Mouse (Mus musculus): Measurements from ENCODE around the gene H2-DMb2. TPM values are rescaled to one million over a fixed set of nuclear protein-coding genes. Genes with fewer than 3 reads are reported as not detected.

The H2-DMb2 gene
- polyA plus RNA-seq, 1 experiment from 2014 or later: 0.39 TPM

DNA sequence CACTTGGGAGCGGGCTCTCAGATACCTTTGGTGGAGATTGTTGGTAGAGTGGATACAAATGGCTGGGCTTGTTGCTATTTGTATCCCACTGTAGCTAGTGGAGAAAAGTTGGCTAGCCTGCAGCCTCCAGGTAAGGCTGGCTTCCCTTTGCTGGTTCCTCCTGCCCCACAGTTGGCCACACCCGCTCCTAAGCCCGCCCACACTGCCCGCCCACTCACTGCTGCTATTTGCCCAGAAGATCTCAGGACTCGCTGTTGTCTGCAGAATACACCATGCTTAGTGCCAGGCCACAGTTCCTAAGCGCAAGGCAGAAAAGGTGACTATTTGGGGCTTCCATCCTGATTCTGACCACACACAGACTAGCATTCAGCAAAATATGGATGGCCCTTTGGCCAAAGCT lies 15.6 kb upstream of the H2-DMb2 start:
- no peak overlapping the region for H3K4me3 ChIP-seq (ENCODE audit: low read depth, low read length)
- no peaks in the 10 kb centered on the region for H3K9me3 ChIP-seq (ENCODE audit: control insufficient read depth, low read length)
- 34% methylated on average over 6 of the region's 6 CpGs for WGBS
- H3K9ac ChIP-seq (ENCODE audit: low read depth, low read length): no peak overlapping the region
- H3K27ac ChIP-seq (replicated peaks; ENCODE audit: low read depth, low read length): no peak overlapping the region
- no peak overlapping the region for H3K4me2 ChIP-seq (ENCODE audit: low read depth, low read length)
- H3K36me3 ChIP-seq (ENCODE audit: control insufficient read depth, insufficient read depth, low read length): 0 out of 2 replicates have a peak, but pooled peaks cover 6% of the 10 kb centered on the region
- peaks cover 38% of the 10 kb centered on the region for H3K4me1 ChIP-seq (ENCODE audit: control insufficient read depth, insufficient read depth, low read length)
- no peak for ATAC-seq (ENCODE audit: low read depth)
- DNase-seq (ENCODE audit: low spot score): peak; percentile 48
- H3K27me3 ChIP-seq (replicated peaks; ENCODE audit: control insufficient read depth, insufficient read depth, low read length): no peaks in the 10 kb centered on the region

DNA sequence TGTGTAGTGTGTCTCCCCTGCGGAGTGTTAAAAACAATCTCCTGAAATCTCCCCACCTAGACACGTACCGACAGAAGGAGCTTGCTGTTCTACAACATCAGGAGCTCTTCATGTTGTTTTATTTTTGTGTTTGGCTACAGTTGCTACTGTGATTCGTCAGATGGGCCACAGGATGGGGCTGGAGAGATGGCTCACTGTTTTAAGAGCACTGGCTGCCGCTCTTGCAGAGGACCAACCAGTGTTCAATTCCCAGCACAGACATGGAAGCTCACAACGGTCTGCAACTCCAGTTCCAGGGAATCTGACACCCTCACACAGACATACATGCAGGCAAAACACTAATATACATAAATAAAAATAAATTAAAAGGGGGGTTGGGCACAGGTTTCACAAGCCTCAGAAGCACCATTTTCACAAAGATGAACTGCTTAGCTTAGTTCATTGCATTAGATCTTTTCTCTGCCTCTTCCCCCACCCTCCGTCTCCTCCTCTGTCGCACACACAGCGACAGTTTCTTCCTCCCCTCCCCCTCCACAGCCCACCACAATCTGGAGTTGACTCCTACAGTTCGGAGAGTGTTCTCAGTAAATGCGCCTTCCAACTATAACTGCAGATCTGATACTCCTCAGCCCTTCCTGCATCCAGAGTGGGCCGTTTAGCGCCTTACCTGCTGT lies 14.7 kb upstream of the H2-DMb2 start:
- H3K36me3 ChIP-seq (ENCODE audit: control insufficient read depth, insufficient read depth, low read length): 0 out of 2 replicates have a peak, but pooled peaks cover 6% of the 10 kb centered on the region
- H3K9ac ChIP-seq (ENCODE audit: low read depth, low read length): peak overlapping the region; percentile 34; the same call in 1 of the 2 replicates
- DNase-seq (ENCODE audit: low spot score) (no peak), ATAC-seq (ENCODE audit: low read depth) (no peak)
- H3K27ac ChIP-seq (replicated peaks; ENCODE audit: low read depth, low read length): no peak overlapping the region
- 26% methylated on average over 13 of the region's 13 CpGs for WGBS
- no peaks in the 10 kb centered on the region for H3K9me3 ChIP-seq (ENCODE audit: control insufficient read depth, low read length)
- H3K27me3 ChIP-seq (replicated peaks; ENCODE audit: control insufficient read depth, insufficient read depth, low read length): no peaks in the 10 kb centered on the region
- H3K4me2 ChIP-seq (ENCODE audit: low read depth, low read length): peak overlapping the region; percentile 31
- peaks cover 38% of the 10 kb centered on the region for H3K4me1 ChIP-seq (ENCODE audit: control insufficient read depth, insufficient read depth, low read length)
- H3K4me3 ChIP-seq (ENCODE audit: low read depth, low read length): peak overlapping the region; percentile 13; the same call in 1 of the 2 replicates

DNA sequence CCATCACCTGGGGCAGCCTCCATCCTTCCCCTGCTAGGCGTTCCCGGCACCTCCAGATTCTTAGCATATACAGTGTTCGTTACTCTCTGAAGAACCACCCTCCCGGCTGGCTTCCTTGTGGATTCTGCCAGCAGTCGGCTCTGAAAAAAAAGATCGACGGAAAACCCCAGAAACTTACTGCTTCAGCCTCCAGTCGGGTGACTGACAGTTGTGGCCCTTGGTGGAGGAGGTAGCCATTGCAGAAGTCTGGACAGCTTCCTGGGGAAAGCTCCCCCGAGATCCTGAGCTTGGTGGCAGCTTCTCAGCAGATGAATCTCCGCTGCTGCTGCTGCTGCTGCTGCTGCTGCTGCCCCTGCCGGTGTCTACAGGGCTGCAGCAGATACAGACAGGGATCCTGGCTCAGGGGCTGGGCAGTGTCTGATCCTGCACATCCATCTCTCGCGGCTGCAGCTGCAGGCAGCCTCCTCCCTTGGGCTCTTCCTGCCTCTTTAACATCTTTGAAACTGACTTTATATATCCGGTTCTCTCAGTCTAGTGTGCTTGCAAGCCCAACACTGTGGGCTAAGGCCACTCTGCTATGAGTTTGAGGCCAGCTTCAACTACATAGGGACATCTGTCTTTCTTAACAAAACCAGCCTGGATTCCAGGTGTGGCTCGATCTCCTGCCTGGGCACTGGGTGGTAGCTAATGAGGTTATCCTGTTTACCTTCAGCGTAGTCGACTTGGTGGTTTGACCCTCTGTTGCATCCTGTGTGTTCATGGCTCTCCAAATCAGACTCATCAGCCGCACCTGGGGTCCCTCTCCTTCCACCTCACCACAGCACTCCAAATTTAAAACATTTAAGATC lies 13.9 kb upstream of the H2-DMb2 start:
- H3K27ac ChIP-seq (replicated peaks; ENCODE audit: low read depth, low read length): no peak overlapping the region
- no peaks in the 10 kb centered on the region for H3K9me3 ChIP-seq (ENCODE audit: control insufficient read depth, low read length)
- peak overlapping the region; percentile 34; the same call in 1 of the 2 replicates for H3K9ac ChIP-seq (ENCODE audit: low read depth, low read length)
- ATAC-seq (ENCODE audit: low read depth): 0 out of 2 replicates have a peak, but pooled peaks have one; percentile 2
- peak overlapping the region; percentile 31 for H3K4me2 ChIP-seq (ENCODE audit: low read depth, low read length)
- peak; percentile 34 for DNase-seq (ENCODE audit: low spot score)
- 22% methylated on average over 18 of the region's 18 CpGs for WGBS
- no peaks in the 10 kb centered on the region for H3K27me3 ChIP-seq (replicated peaks; ENCODE audit: control insufficient read depth, insufficient read depth, low read length)
- peak overlapping the region; percentile 13; the same call in 1 of the 2 replicates for H3K4me3 ChIP-seq (ENCODE audit: low read depth, low read length)
- 0 out of 2 replicates have a peak, but pooled peaks cover 6% of the 10 kb centered on the region for H3K36me3 ChIP-seq (ENCODE audit: control insufficient read depth, insufficient read depth, low read length)
- peaks cover 30% of the 10 kb centered on the region for H3K4me1 ChIP-seq (ENCODE audit: control insufficient read depth, insufficient read depth, low read length)

DNA sequence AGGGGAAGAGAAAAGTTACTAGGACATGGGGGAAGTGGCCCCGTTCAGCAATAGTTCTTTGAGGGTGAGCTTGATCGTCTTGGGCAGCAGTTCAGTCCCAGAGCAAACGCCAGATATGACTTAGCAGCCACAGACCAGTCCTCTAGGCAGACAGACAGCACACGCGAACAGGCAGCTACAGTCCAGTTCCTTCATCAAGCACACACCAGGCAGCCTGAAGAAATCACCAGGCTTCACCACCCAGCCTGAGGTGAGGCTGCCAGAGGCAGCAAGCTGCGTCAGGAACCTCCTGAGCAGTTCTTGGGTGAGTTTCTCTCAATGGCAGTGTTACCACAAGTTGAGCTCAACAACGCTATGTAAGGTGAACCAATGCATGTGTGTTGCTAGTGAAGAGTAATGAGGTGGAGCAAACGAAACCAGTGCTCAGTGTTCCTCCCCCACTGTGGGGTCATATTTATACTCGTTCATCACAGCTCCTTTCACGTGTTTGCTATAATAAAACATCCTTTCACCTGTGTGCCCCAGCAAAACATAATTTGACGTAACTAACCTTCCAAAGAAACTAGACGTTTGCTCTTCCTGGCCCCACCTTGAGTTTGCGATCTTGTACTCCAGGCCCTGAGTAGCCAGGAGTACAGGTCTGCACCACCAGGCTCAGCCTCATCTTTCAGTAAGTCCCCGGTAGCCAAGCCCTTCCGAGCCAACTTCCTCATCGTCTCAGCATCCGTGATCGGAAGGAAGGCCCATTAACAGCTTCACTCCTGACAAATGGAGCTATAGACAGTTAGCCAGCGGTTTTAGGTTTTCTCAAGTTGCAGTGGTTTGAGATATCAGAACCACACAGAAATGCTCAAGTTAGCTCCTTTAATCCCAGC lies 12.8 kb upstream of the H2-DMb2 start:
- 0 out of 2 replicates have a peak, but pooled peaks cover 6% of the 10 kb centered on the region for H3K36me3 ChIP-seq (ENCODE audit: control insufficient read depth, insufficient read depth, low read length)
- peaks cover 24% of the 10 kb centered on the region; the same call in 1 of the 2 replicates for H3K4me1 ChIP-seq (ENCODE audit: control insufficient read depth, insufficient read depth, low read length)
- no peaks in the 10 kb centered on the region for H3K9me3 ChIP-seq (ENCODE audit: control insufficient read depth, low read length)
- H3K27ac ChIP-seq (replicated peaks; ENCODE audit: low read depth, low read length): no peak overlapping the region
- DNase-seq (ENCODE audit: low spot score) (no peak), ATAC-seq (ENCODE audit: low read depth) (no peak)
- H3K9ac ChIP-seq (ENCODE audit: low read depth, low read length): no peak overlapping the region
- 73% methylated on average over 19 of the region's 19 CpGs for WGBS
- no peak overlapping the region for H3K4me2 ChIP-seq (ENCODE audit: low read depth, low read length)
- no peaks in the 10 kb centered on the region for H3K27me3 ChIP-seq (replicated peaks; ENCODE audit: control insufficient read depth, insufficient read depth, low read length)
- H3K4me3 ChIP-seq (ENCODE audit: low read depth, low read length): no peak overlapping the region

DNA sequence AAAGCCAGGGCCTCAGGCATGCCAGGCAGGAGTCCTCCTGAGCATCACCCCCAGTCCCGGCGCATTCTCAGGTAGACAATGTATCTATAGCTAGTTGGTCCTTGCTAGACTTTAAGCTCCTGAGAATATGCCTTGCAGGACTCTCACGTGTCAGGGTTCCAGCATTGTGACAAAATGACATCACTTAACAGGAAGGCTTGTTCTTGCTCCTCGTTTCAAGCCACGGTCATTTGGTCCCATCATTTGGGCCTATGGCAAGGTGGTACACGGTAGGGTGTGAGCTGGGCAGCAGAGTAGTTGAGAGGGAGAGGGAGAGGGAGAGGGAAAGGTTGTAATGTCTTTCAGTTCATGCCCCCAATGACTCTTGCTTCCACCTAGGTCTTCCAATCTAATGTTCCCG lies 11.2 kb upstream of the H2-DMb2 start:
- peaks cover 20% of the 10 kb centered on the region; the same call in 1 of the 2 replicates for H3K4me1 ChIP-seq (ENCODE audit: control insufficient read depth, insufficient read depth, low read length)
- DNase-seq (ENCODE audit: low spot score) (no peak), ATAC-seq (ENCODE audit: low read depth) (no peak)
- WGBS: 70% methylated on average over 7 of the region's 7 CpGs
- H3K4me3 ChIP-seq (ENCODE audit: low read depth, low read length): no peak overlapping the region
- no peak overlapping the region for H3K4me2 ChIP-seq (ENCODE audit: low read depth, low read length)
- H3K9ac ChIP-seq (ENCODE audit: low read depth, low read length): no peak overlapping the region
- no peaks in the 10 kb centered on the region for H3K9me3 ChIP-seq (ENCODE audit: control insufficient read depth, low read length)
- no peak overlapping the region for H3K27ac ChIP-seq (replicated peaks; ENCODE audit: low read depth, low read length)
- H3K36me3 ChIP-seq (ENCODE audit: control insufficient read depth, insufficient read depth, low read length): no peaks in the 10 kb centered on the region
- H3K27me3 ChIP-seq (replicated peaks; ENCODE audit: control insufficient read depth, insufficient read depth, low read length): no peaks in the 10 kb centered on the region

DNA sequence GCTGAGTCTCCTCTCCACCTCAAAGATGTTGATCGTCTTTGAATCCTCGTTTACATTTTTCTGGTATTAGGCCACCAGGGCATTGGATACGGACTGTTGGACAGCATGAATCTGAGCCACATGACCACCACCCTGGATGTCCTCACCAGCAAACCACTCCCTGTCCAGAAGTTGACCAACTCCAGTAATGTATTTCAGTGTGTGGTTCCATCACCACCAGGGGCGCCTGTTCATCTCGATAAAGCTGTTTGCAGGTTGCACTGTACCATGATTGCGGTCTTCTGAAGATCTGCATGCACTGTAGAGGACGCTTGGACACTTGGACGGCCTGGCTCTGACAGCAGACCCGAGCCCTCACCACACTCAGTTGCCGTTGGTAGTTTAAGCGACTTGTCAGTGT lies 9.8 kb upstream of the H2-DMb2 start:
- no peak for ATAC-seq (ENCODE audit: low read depth)
- Histone ChIP-seq H3K27me3 (replicated peaks; ENCODE audit: control insufficient read depth, insufficient read depth, low read length) (peaks cover 1% of the 10 kb centered on the region; the same call in 1 of the 2 replicates), H3K9ac (ENCODE audit: low read depth, low read length) (no peak overlapping the region), H3K4me1 (ENCODE audit: control insufficient read depth, insufficient read depth, low read length) (peaks cover 9% of the 10 kb centered on the region; the same call in 1 of the 2 replicates), H3K4me3 (ENCODE audit: low read depth, low read length) (no peak overlapping the region), H3K36me3 (ENCODE audit: control insufficient read depth, insufficient read depth, low read length) (no peaks in the 10 kb centered on the region), H3K4me2 (ENCODE audit: low read depth, low read length) (no peak overlapping the region), H3K27ac (replicated peaks; ENCODE audit: low read depth, low read length) (no peak overlapping the region), H3K9me3 (ENCODE audit: control insufficient read depth, low read length) (no peaks in the 10 kb centered on the region)
- DNase-seq (ENCODE audit: low spot score): no peak
- 87% methylated on average over 11 of the region's 11 CpGs for WGBS

DNA sequence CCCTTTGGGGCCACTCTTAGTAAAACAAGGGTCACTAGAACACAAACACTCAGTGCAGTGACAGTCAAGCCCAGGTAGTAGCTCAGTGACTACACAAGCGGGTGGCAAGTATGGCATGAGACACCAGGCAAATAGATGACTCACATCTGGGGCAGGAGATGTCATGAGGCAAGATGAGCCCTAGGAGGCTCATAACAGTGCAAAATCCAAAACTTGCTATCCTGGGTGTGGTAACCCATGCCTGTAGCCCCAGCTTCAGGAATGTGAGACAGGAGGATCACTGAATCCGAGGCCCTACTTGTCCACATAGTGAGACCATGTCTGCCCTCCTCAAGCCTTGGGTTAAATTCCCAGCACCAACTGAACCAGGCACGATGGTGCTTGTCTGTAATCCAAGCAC lies 8.7 kb upstream of the H2-DMb2 start:
- no peak overlapping the region for H3K9ac ChIP-seq (ENCODE audit: low read depth, low read length)
- no peak overlapping the region for H3K4me3 ChIP-seq (ENCODE audit: low read depth, low read length)
- 83% methylated on average over 3 of the region's 3 CpGs for WGBS
- H3K36me3 ChIP-seq (ENCODE audit: control insufficient read depth, insufficient read depth, low read length): no peaks in the 10 kb centered on the region
- no peak overlapping the region for H3K27ac ChIP-seq (replicated peaks; ENCODE audit: low read depth, low read length)
- peaks cover 3% of the 10 kb centered on the region; the same call in 1 of the 2 replicates for H3K4me1 ChIP-seq (ENCODE audit: control insufficient read depth, insufficient read depth, low read length)
- H3K27me3 ChIP-seq (replicated peaks; ENCODE audit: control insufficient read depth, insufficient read depth, low read length): peaks cover 12% of the 10 kb centered on the region; the same call in 1 of the 2 replicates
- DNase-seq (ENCODE audit: low spot score) (no peak), ATAC-seq (ENCODE audit: low read depth) (no peak)
- H3K9me3 ChIP-seq (ENCODE audit: control insufficient read depth, low read length): no peaks in the 10 kb centered on the region
- H3K4me2 ChIP-seq (ENCODE audit: low read depth, low read length): no peak overlapping the region

Data from embryonic facial prominence, embryonic 14.5 days (tissue).